Comparison of ENCODE assay signal across 10 mouse cellular contexts in genomic region chr1:42889421-42889887, GRCm38 (mm10). TPM values are rescaled to one million over a fixed set of nuclear protein-coding genes. Genes with fewer than 3 reads are reported as not detected.
DNase-seq lines count a peak whose midpoint lies in the region; ATAC-seq lines count a peak whose summit lies in the region.
"Had no signal": no experiment of that assay in that cellular context is flagged by ENCODE, and none has a peak within 500 bp of the region (broad histone marks: within the 10 kb centered on the region; RNA-seq: fewer than 3 reads in every experiment).

No protein-coding gene starts in this region.

- no peaks in the 10 kb centered on the region for H3K9me3 ChIP-seq in kidney, embryonic 16.5 days (ENCODE audit: low read length)
- 0 out of 2 replicates have a peak, but pooled peaks cover 4% of the 10 kb centered on the region for H3K9me3 ChIP-seq in forebrain, embryonic 10.5 days
- H3K9me3 ChIP-seq in hindbrain, embryonic 15.5 days = no peaks in the 10 kb centered on the region
- no peaks in the 10 kb centered on the region for H3K9me3 ChIP-seq in neural tube, embryonic 14.5 days (ENCODE audit: control insufficient read depth, low read length)
- H3K9me3 ChIP-seq: lung, embryonic 15.5 days had no signal

- no peak overlapping the region for H3K4me2 ChIP-seq in kidney, embryonic 16.5 days (replicated peaks; ENCODE audit: low read depth, low read length)
- H3K4me2 ChIP-seq in hindbrain, embryonic 15.5 days = no peak overlapping the region
- no peak overlapping the region for H3K4me2 ChIP-seq in neural tube, embryonic 14.5 days (ENCODE audit: low read depth, low read length)
- H3K4me2 ChIP-seq: lung, embryonic 15.5 days had no signal

- no peak overlapping the region for H3K9ac ChIP-seq in kidney, embryonic 16.5 days (replicated peaks; ENCODE audit: low read length)
- no peak overlapping the region for H3K9ac ChIP-seq in hindbrain, embryonic 15.5 days
- H3K9ac ChIP-seq in neural tube, embryonic 14.5 days (replicated peaks; ENCODE audit: low read depth, low read length) = no peak overlapping the region
- H3K9ac ChIP-seq: lung, embryonic 15.5 days had no signal

- ATAC-seq in kidney, embryonic 16.5 days (ENCODE audit: low FRiP score, low TSS enrichment) = peak; percentile 61; the same call in 1 of the 2 replicates
- ATAC-seq in hindbrain, embryonic 15.5 days (ENCODE audit: low FRiP score, low read depth) = peak; percentile 47; the same call in 1 of the 2 replicates
- ATAC-seq in neural tube, embryonic 14.5 days (ENCODE audit: low read depth) = peak; percentile 54; the same call in 1 of the 2 replicates

- 29% methylated on average over 7 of the region's 7 CpGs for WGBS in kidney, embryonic 16.5 days
- WGBS in forebrain, embryonic 10.5 days = 24% methylated on average over 7 of the region's 7 CpGs
- WGBS in hindbrain, embryonic 15.5 days = 19% methylated on average over 7 of the region's 7 CpGs
- 14% methylated on average over 7 of the region's 7 CpGs for WGBS in neural tube, embryonic 14.5 days

- H3K36me3 ChIP-seq in kidney, embryonic 16.5 days (ENCODE audit: insufficient read depth, low read length) = peaks cover 6% of the 10 kb centered on the region; the same call in 1 of the 2 replicates
- H3K36me3 ChIP-seq in forebrain, embryonic 10.5 days (replicated peaks) = peaks cover 13% of the 10 kb centered on the region
- H3K36me3 ChIP-seq in hindbrain, embryonic 15.5 days = no peaks in the 10 kb centered on the region
- H3K36me3 ChIP-seq in neural tube, embryonic 14.5 days (ENCODE audit: control insufficient read depth, insufficient read depth, low read length) = no peaks in the 10 kb centered on the region

- no peak overlapping the region for H3K4me3 ChIP-seq in kidney, embryonic 16.5 days (ENCODE audit: low read length)
- no peak overlapping the region for H3K4me3 ChIP-seq in forebrain, embryonic 10.5 days
- H3K4me3 ChIP-seq in hindbrain, embryonic 15.5 days = no peak overlapping the region
- H3K4me3 ChIP-seq in neural tube, embryonic 14.5 days (ENCODE audit: low read depth, low read length) = no peak overlapping the region
- H3K4me3 ChIP-seq: lung, embryonic 15.5 days had no signal

- DNase-seq in kidney, postnatal 36 days = no peak
- DNase-seq in forebrain, embryonic 10.5 days (ENCODE audit: extremely low spot score, low spot score) = peak; percentile 34
- DNase-seq in natural killer cell, adult 2 months (ENCODE audit: low spot score in 2 of 2) = no peak
- no peak for DNase-seq in spleen, postnatal 4 days (ENCODE audit: low spot score in 2 of 2)
- DNase-seq: cerebellum, adult 11 months; thymus, postnatal 14 days had no signal

- peaks cover 15% of the 10 kb centered on the region for H3K4me1 ChIP-seq in kidney, embryonic 16.5 days (ENCODE audit: insufficient read depth, low read length)
- H3K4me1 ChIP-seq in forebrain, embryonic 10.5 days = peaks cover 25% of the 10 kb centered on the region
- peaks cover 26% of the 10 kb centered on the region for H3K4me1 ChIP-seq in hindbrain, embryonic 15.5 days (replicated peaks)
- peaks cover 12% of the 10 kb centered on the region for H3K4me1 ChIP-seq in neural tube, embryonic 14.5 days (ENCODE audit: control insufficient read depth, insufficient read depth, low read length)
- H3K4me1 ChIP-seq: lung, embryonic 15.5 days had no signal

- no peaks in the 10 kb centered on the region for H3K27me3 ChIP-seq in kidney, embryonic 16.5 days (ENCODE audit: insufficient read depth, low read length)
- H3K27me3 ChIP-seq in forebrain, embryonic 10.5 days (ENCODE audit: poor library complexity, severe bottlenecking) = no peaks in the 10 kb centered on the region
- no peaks in the 10 kb centered on the region for H3K27me3 ChIP-seq in hindbrain, embryonic 15.5 days
- H3K27me3 ChIP-seq in neural tube, embryonic 14.5 days (ENCODE audit: control insufficient read depth, insufficient read depth, low read length) = no peaks in the 10 kb centered on the region
- H3K27me3 ChIP-seq: lung, embryonic 15.5 days had no signal

- 0 out of 2 replicates have a peak overlapping the region, but pooled peaks have one; percentile 12 for H3K27ac ChIP-seq in kidney, embryonic 16.5 days (ENCODE audit: low read length)
- H3K27ac ChIP-seq in forebrain, embryonic 10.5 days = peak overlapping the region; percentile 54
- peak overlapping the region; percentile 31; the same call in 1 of the 2 replicates for H3K27ac ChIP-seq in hindbrain, embryonic 15.5 days (replicated peaks)
- H3K27ac ChIP-seq in neural tube, embryonic 14.5 days (ENCODE audit: low read depth, low read length) = peak overlapping the region; percentile 22
- H3K27ac ChIP-seq: lung, embryonic 15.5 days had no signal

RNA-seq across cellular contexts. Expression of gene Mrps9, which starts 38.4 kb away (rescaled TPM):
- 59.1 and 65.0 TPM in 2 replicates for polyA plus RNA-seq in kidney, embryonic 16.5 days (2015; fragmentation: Nextera tagmentation; extraction: Ambion mirVana)
- 60.2 and 63.6 TPM in 2 replicates for polyA plus RNA-seq in forebrain, embryonic 10.5 days (2016; fragmentation: Nextera tagmentation; extraction: Ambion mirVana)
- 28.8 and 35.3 TPM in 2 replicates for polyA plus RNA-seq in hindbrain, embryonic 15.5 days (2015; fragmentation: Nextera tagmentation; extraction: Ambion mirVana)
- 35.8 and 41.4 TPM in 2 replicates for polyA plus RNA-seq in neural tube, embryonic 14.5 days (2014; fragmentation: Nextera tagmentation; extraction: Ambion mirVana)
